Mouse (Mus musculus): Measurements from ENCODE around the gene Zfp869. TPM values are rescaled to one million over a fixed set of nuclear protein-coding genes. Genes with fewer than 3 reads are reported as not detected.

Gene Zfp869
- total and polyA plus RNA-seq, 3 experiments = 15.2 to 30.6 (median 16.0) TPM

DNA sequence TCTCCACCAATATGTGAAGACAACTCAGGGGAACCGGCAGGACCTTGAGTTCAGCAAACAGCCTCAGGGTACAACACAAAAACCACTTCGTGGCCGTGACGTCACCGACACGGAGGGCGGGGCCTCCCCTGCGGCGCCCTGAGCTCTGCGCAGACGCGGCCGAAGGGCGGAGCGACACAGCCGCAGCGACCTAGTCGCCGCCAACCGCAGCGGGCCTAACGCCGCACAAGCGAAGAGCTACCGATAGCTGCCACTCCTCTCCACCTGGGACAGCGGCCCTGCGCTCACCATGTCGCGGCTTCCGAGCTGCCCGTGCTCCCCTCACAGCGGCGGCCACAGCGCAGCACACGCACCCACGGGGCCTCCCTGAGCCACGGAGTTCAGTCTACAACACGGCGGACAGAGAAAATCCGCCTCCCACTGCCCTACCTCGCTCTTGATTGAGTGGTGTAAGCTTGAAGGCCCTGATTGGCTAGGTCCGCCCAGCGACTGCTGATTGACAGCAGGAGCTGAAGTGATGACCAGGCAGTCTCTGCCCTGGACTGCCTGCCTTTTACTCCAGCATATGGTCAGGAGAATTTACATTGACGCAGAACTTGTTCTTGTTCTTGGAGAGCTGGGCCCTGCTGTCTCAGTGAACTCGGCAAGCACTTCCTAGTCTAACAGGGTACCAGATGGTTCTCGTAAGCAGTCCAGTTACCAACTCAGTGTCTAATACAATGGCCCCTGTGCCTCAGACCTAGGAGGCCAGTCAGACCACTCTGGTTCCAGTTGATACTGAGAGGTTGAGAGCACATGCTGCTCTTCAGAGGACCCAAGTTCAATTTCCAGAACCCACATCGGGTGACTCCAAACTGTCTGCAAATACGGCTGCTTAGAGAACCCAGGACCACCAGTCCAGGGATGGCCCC is 39.3 kb upstream of the Zfp869 start, which contains the start of gene Zfp963:
Gene Zfp963, minus strand, starts transcription at position 427 of the 911 bp plus-strand sequence.
- in situ Hi-C loops (cut with MboI; ENCODE audit: low pct_ligation_motif_present, low pct_unique_long_range_greater_than_20kb, low sequenced_read_pairs) = no loop called here
- no peaks in the 10 kb centered on the region for H3K9me3 ChIP-seq (replicated peaks; ENCODE audit: low read length)
- dilution Hi-C loops (cut with MboI; ENCODE audit: extremely low pct_ligation_motif_present, extremely low pct_unique_long_range_greater_than_20kb, low sequenced_read_pairs) = no loop called here
- H3K36me3 ChIP-seq (replicated peaks in 1 of 2; ENCODE audit: control insufficient read depth in 1 of 2, insufficient read depth in 1 of 2, low read length in 1 of 2) = peaks cover 0 to 20% of the 10 kb centered on the region in 2 experiments
- peak within 1 kb of the TSS; percentile 29 for H3K4me2 ChIP-seq (ENCODE audit: insufficient read depth, low read depth, poor library complexity, severe bottlenecking)
- peaks cover 0 to 17% of the 10 kb centered on the region in 2 experiments; a peak in 2 of 4 replicates for H3K4me1 ChIP-seq (ENCODE audit: control insufficient read depth in 1 of 2, insufficient read depth in 2 of 2)
- H3K79me2 ChIP-seq (replicated peaks; ENCODE audit: control insufficient read depth, extremely low read depth, insufficient read depth, poor library complexity, severe bottlenecking) = no peaks in the 10 kb centered on the region; the same call in 1 of the 2 replicates
- peak within 1 kb of the TSS; percentile 55 for H3K9ac ChIP-seq (ENCODE audit: insufficient read depth, low read depth)
- peak; percentile 92 for DNase-seq (ENCODE audit: extremely low read depth)
- H3K4me3 ChIP-seq (replicated peaks in 1 of 3; ENCODE audit: low read depth in 2 of 3, low read length in 2 of 3, poor library complexity in 1 of 3) = peak within 1 kb of the TSS; percentile 68 to 86 (median 76)
- H3K27me3 ChIP-seq (replicated peaks) = no peaks in the 10 kb centered on the region
- H3K27ac ChIP-seq (ENCODE audit: insufficient read depth, low read depth) = peak within 1 kb of the TSS; percentile 92
- TF ChIP-seq TCF12 (IDR thresholded peaks at IDR 0.05; ENCODE audit: low read depth, low read length) (peak; percentile 59), ZNF384 (IDR thresholded peaks at IDR 0.05; ENCODE audit: low read depth, low read length) (no peak), USF1 (IDR thresholded peaks at IDR 0.05; ENCODE audit: low read depth, low read length) (no peak), JUN (IDR thresholded peaks at IDR 0.05; ENCODE audit: insufficient read depth, low read depth, low read length) (no peak), CHD2 (IDR thresholded peaks at IDR 0.05; ENCODE audit: low read length) (no peak; the same call in 1 of the 2 replicates), KAT2A (IDR thresholded peaks at IDR 0.05; ENCODE audit: insufficient replicate concordance, low read length) (0 out of 2 replicates have a peak, but pooled peaks have one; percentile 53), POLR2AphosphoS2 (IDR thresholded peaks at IDR 0.05; ENCODE audit: low read depth, low read length) (peak; percentile 94), RAD21 (IDR thresholded peaks at IDR 0.05; ENCODE audit: low read depth, low read length) (no peak), MYC (IDR thresholded peaks at IDR 0.05; ENCODE audit: low read depth, low read length) (peak; percentile 43; the same call in 1 of the 2 replicates), ZKSCAN1 (IDR thresholded peaks at IDR 0.05; ENCODE audit: borderline replicate concordance, low read depth, low read length) (no peak), JUND (conservative IDR thresholded peaks at IDR 0.05; ENCODE audit: low read depth, low read length) (peak; percentile 28; the same call in 1 of the 2 replicates), USF2 (conservative IDR thresholded peaks at IDR 0.05; ENCODE audit: low read depth, low read length) (no peak), IRF4 (IDR thresholded peaks at IDR 0.05; ENCODE audit: low read depth, low read length) (peak; percentile 12; the same call in 1 of the 2 replicates), POLR2A (IDR thresholded peaks at IDR 0.05; ENCODE audit: low read depth, low read length) (peak; percentile 96), CTCF (conservative IDR thresholded peaks at IDR 0.05 in 1 of 2, IDR thresholded peaks at IDR 0.05 in 1 of 2; ENCODE audit: low read depth in 2 of 2, low read length in 2 of 2) (no peak), ELF1 (IDR thresholded peaks at IDR 0.05; ENCODE audit: low read depth, low read length) (peak; percentile 14; the same call in 1 of the 2 replicates), MAFK (IDR thresholded peaks at IDR 0.05; ENCODE audit: insufficient replicate concordance, low read length) (peak; percentile 84; the same call in 1 of the 2 replicates), RCOR1 (conservative IDR thresholded peaks at IDR 0.05; ENCODE audit: low read depth, low read length) (0 out of 2 replicates have a peak, but pooled peaks have one; percentile 20), ZC3H11A (IDR thresholded peaks at IDR 0.05; ENCODE audit: low read depth, low read length) (no peak), MAX (IDR thresholded peaks at IDR 0.05; ENCODE audit: low read length) (peak; percentile 72), UBTF (IDR thresholded peaks at IDR 0.05; ENCODE audit: low read depth, low read length) (no peak), EP300 (IDR thresholded peaks at IDR 0.05; ENCODE audit: low read length) (no peak), BHLHE40 (IDR thresholded peaks at IDR 0.05; ENCODE audit: low read depth, low read length) (0 out of 2 replicates have a peak, but pooled peaks have one; percentile 4), ETS1 (conservative IDR thresholded peaks at IDR 0.05; ENCODE audit: low read depth, low read length) (no peak), TBP (conservative IDR thresholded peaks at IDR 0.05; ENCODE audit: low read depth, low read length) (peak; percentile 68), SIN3A (IDR thresholded peaks at IDR 0.05; ENCODE audit: low read length) (peak; percentile 83), GABPA (IDR thresholded peaks at IDR 0.05; ENCODE audit: insufficient replicate concordance, low read depth, low read length) (no peak), NELFE (IDR thresholded peaks at IDR 0.05; ENCODE audit: low read depth, low read length) (peak; percentile 97), MAZ (IDR thresholded peaks at IDR 0.05; ENCODE audit: low read depth, low read length) (peak; percentile 42; the same call in 1 of the 2 replicates), MEF2A (IDR thresholded peaks at IDR 0.05; ENCODE audit: borderline replicate concordance, low read depth, low read length) (peak; percentile 61), CHD1 (IDR thresholded peaks at IDR 0.05; ENCODE audit: low read depth, low read length) (no peak), PAX5 (IDR thresholded peaks at IDR 0.05; ENCODE audit: low read length) (no peak), HCFC1 (IDR thresholded peaks at IDR 0.05; ENCODE audit: low read depth, low read length) (peak; percentile 68), NRF1 (IDR thresholded peaks at IDR 0.05; ENCODE audit: low read depth, low read length) (peak; percentile 95), E2F4 (IDR thresholded peaks at IDR 0.05; ENCODE audit: insufficient replicate concordance, low read depth, low read length) (no peak), ZMIZ1 (IDR thresholded peaks at IDR 0.05; ENCODE audit: low read depth, low read length) (peak; percentile 94), SMC3 (IDR thresholded peaks at IDR 0.05; ENCODE audit: low read depth, low read length) (no peak)
